Mouse (Mus musculus): ENCODE results near the gene Hnrnpl.

Gene Hnrnpl

DNA sequence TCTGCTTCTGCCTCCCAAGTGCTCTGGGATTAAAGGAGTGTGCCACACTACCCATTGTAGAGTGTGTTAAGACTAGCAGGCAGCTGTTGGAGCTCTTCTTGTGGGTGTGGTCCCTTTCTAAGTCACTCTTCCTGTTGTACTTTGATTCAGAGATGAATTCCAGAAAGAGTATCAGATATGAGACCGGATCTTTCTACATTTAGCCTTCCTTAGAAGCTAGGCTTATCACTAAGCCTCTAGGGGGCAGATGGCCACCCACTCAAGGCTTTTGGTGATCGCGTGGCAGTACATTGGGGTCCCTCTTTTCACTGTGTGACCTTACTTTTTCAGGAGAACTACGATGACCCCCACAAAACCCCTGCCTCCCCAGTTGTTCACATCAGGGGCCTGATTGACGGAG is 4.6 kb downstream of the Hnrnpl start:
- POLR2A ChIA-PET, result interaction anchor here (0.6 to 19.5 kb wide), 38 partner anchors 8 to 420 kb away, joined by 3 to 391 read pairs (median 4); partner anchors contain the start of genes Ech1 (in 3 of the 4), Mrps12 (in 2 of the 4), Sars2 (in 2 of the 4) and Eif3k (in 1 of the 4)
- CTCF ChIA-PET, result interaction anchor here in 2 of 4 experiments (0.8 to 1.0 kb wide), 3 partner anchors 11 to 54 kb away, joined by 3 read pairs; no protein-coding TSS in a partner anchor

DNA sequence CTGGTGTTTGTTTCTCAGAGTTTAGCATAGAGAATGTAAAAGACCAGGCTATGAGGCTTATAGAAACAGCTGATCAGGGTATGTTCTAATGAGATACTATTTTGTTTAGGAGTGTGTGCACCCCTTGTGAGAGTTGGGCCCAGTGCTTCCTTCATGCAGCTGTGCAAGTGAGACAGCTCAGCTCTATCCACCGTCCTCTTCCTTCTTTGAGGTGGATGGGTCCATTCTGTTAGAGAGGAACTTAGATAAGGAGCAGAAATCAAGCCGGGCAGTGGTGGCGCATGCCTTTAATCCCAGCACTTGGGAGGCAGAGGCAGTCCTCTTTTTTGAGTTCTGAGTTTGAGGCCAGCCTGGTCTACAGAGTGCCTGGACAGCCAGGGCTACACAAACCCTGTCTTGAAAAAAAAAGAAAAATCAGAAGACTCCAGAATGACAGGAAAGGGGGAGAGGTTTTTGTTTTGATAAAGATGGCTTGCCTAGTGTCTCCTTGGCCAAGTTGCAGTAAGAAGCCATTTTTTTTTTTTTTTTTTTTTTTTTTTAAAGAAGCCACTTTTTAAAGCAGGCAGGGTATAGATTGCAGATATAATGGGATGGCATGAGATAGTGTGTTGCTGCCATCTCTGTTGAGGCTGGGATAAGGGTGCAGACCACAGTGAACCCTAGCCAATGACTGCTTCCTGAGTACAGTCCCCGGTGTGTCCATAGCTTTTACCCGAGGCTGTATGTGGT is 6.1 kb downstream of the Hnrnpl start:
- ChIA-PET CTCF (interaction anchor here in 1 of 4 experiments (0.7 kb wide), 1 partner anchor 533 kb away, joined by 21 read pairs; no protein-coding TSS in a partner anchor), POLR2A (interaction anchor here in 3 of 4 experiments (0.5 to 19.5 kb wide), 12 partner anchors 6 to 81 kb away, joined by 3 to 391 read pairs (median 6); partner anchors contain the start of genes Ech1 (in 2 of the 3) and Lgals4 (in 1 of the 3))

DNA sequence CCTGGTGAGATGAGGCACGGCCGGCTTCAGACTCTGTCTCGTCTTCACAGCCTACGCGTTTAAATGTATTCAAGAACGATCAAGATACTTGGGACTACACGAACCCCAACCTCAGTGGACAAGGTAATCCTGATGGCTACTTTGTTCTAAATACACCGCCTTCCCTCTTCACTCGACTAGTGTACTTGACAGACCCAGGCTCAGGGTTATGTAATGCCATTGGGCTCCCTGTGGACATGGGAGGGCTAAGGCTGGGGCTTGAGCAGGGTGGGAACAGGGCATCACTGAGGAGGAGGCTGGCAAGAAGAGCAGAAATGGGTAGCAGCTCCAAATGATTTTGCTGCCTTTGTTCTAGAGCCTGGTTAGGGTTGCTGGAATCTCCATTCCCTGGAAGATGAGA is 6.9 kb downstream of the Hnrnpl start:
- CTCF ChIA-PET, result interaction anchor here in 2 of 4 experiments (0.7 to 1.5 kb wide), 3 partner anchors 19 to 532 kb away, joined by 3 to 21 read pairs (median 3); no protein-coding TSS in a partner anchor

DNA sequence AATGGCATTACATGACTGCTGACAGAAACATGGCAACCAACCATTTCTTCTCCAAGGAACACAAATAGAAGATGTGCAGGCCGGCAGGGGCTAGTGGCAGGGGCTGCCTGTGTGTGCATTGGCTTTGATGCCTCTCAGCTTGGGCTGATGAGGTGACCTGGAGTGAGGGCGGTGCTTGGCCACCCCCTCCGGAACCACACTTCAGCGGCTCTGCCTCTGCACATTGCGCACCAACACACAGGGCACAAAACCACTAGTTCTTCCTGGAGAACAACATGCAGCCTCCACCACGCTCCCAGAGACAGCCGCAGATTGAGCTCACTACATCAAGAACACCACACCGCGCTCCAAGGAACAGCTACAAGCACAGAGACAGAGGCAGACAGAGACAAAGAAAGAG is 7.9 kb downstream of the Hnrnpl start:
- CTCF ChIA-PET, result interaction anchor here in 2 of 4 experiments (0.5 to 1.5 kb wide), 3 partner anchors 11 to 443 kb away, joined by 3 read pairs; no protein-coding TSS in a partner anchor
- POLR2A ChIA-PET, result interaction anchor here (0.5 to 19.5 kb wide), 20 partner anchors 9 to 478 kb away, joined by 3 to 391 read pairs (median 4); partner anchors contain the start of genes Ech1 (in 3 of the 4), Lgals4 (in 1 of the 4), Mrps12 (in 1 of the 4) and Sars2 (in 1 of the 4)

More for the DNA sequence above, 6.9 kb downstream of the Hnrnpl start:
- POLR2A ChIA-PET, result interaction anchor here in 3 of 4 experiments (0.9 to 19.5 kb wide), 15 partner anchors 6 to 477 kb away, joined by 3 to 391 read pairs (median 4); partner anchors contain the start of genes Ech1 (in 2 of the 3), Lgals4 (in 1 of the 3) and Supt5 (in 1 of the 3)

DNA sequence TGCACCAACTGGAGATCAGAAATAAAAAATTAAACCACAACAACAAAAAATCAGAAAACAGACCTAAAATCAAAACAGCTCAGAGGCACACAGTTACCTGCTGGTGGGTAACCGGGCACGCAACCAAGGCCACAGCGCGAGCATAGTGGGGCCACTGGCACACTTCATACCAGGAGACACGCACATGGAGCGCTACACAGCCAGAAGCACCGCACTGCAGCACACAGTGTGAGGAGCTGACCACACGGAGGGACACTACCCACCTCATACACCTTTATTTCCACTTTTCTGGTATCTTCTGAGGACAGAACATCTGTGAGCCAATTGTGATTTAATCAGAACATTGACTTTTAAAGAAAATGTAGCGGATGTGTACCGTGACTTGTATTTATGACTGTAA is 8.6 kb downstream of the Hnrnpl start:
- ChIA-PET POLR2A (interaction anchor here (0.5 to 19.5 kb wide), 21 partner anchors 6 to 421 kb away, joined by 3 to 391 read pairs (median 4); partner anchors contain the start of genes Ech1 (in 2 of the 4), Hnrnpl (in 2 of the 4), Mrps12 (in 2 of the 4) and Sars2 (in 2 of the 4)), CTCF (interaction anchor here (0.5 to 1.5 kb wide), 5 partner anchors 21 to 471 kb away, joined by 3 to 6 read pairs (median 4); partner anchors contain the start of genes Eif3k (in 1 of the 4) and Map4k1 (in 1 of the 4))

- CTCF ChIA-PET, result interaction anchor here in 3 of 4 experiments (0.5 to 1.7 kb wide), 4 partner anchors 20 to 164 kb away, joined by 4 to 6 read pairs (median 4); partner anchors contain the start of genes Eif3k (in 1 of the 3) and Map4k1 (in 1 of the 3)
- POLR2A ChIA-PET, result interaction anchor here (0.6 to 19.5 kb wide), 25 partner anchors 7 to 420 kb away, joined by 3 to 391 read pairs (median 4); partner anchors contain the start of genes Hnrnpl (in 3 of the 4), Ech1 (in 2 of the 4), Sirt2 (in 2 of the 4) and Lgals4 (in 1 of the 4)
Measured at GRCm38 (mm10) chr7:28817524-28817923, 9.2 kb downstream of the Hnrnpl start.

GRCm38 (mm10) chr7:28817957-28818356 is 9.6 kb downstream of the Hnrnpl start:
- CTCF ChIA-PET, result interaction anchor here in 2 of 4 experiments (1.0 to 1.7 kb wide), 3 partner anchors 21 to 49 kb away, joined by 4 to 5 read pairs (median 4); no protein-coding TSS in a partner anchor
- POLR2A ChIA-PET, result interaction anchor here (0.7 to 19.5 kb wide), 25 partner anchors 8 to 77 kb away, joined by 3 to 391 read pairs (median 4); partner anchors contain the start of genes Hnrnpl (in 3 of the 4), Ech1 (in 2 of the 4), Mrps12 (in 2 of the 4) and Sars2 (in 2 of the 4)

DNA sequence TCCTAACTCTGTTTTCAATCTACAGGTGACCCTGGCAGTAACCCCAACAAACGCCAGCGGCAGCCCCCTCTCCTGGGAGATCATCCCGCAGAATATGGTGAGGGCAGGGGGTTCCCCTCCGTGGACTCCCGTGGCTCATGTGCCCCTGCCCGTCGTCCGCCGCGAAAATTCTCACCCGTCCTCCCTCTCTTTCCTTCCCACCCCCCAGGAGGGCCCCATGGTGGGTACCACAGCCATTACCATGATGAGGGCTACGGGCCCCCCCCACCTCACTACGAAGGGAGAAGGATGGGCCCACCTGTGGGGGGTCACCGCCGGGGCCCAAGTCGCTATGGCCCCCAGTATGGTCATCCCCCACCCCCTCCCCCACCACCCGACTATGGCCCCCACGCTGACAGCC is 10.1 kb downstream of the Hnrnpl start:
- ChIA-PET POLR2A (interaction anchor here (0.7 to 19.5 kb wide), 25 partner anchors 8 to 77 kb away, joined by 3 to 391 read pairs (median 4); partner anchors contain the start of genes Hnrnpl (in 3 of the 4), Mrps12 (in 2 of the 4), Sars2 (in 2 of the 4) and Capn12 (in 1 of the 4)), CTCF (interaction anchor here in 2 of 4 experiments (0.5 to 1.7 kb wide), 4 partner anchors 21 to 99 kb away, joined by 3 to 5 read pairs (median 4); no protein-coding TSS in a partner anchor)

DNA sequence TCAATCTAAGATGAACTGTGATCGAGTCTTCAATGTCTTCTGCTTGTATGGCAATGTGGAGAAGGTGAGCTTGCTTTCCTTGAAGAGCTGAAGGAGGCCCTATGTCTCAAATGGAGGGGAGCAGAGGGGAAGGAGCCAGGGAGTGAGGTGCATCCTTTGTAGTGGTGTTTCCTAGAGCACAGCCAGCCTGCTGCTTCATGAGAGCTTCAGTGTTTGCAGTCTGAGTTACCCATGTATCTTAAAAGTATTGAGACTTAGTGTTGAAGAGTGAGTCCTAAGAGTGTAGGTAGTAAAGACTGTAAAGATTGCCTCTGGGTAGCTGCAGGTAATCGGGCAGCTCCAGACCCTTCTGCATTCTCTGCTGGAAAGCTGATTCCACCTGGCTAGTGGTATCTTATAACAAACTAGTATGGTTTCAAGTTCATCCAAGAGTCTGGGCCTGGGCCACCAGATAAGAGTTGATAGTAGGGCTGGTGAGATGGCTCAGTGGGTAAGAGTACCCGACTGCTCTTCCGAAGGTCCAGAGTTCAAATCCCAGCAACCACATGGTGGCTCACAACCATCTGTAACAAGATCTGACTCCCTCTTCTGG is 10.6 kb downstream of the Hnrnpl start:
- CTCF ChIA-PET, result interaction anchor here in 2 of 4 experiments (0.5 to 1.7 kb wide), 2 partner anchors 22 to 98 kb away, joined by 3 to 5 read pairs; no protein-coding TSS in a partner anchor
- POLR2A ChIA-PET, result interaction anchor here (0.5 to 19.5 kb wide), 19 partner anchors 9 to 77 kb away, joined by 3 to 391 read pairs (median 7); partner anchors contain the start of genes Hnrnpl (in 3 of the 4), Capn12 (in 1 of the 4), Ech1 (in 1 of the 4) and Lgals4 (in 1 of the 4)

DNA sequence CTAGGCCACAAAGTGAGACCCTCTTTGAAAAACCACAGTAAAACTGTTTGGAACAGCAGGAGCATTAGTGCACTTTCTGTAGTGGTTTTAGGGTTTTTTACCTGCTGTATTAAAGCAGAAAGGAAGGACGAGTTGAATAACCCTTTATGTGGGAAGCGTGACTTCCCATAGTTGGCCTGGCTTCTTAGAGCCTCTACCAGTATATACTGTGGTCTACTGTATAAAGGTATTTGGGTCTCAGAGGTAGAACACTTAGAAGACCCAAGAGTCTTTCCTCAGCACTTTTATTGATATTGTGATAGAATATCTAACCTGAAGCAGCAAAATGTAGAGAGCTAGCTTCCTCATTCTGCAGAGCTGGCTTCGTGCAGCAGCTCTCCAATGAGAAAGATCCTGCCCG is 11.2 kb downstream of the Hnrnpl start:
- ChIA-PET CTCF (no interaction called here), POLR2A (interaction anchor here in 3 of 4 experiments (0.5 to 19.5 kb wide), 21 partner anchors 9 to 61 kb away, joined by 3 to 391 read pairs (median 6); partner anchors contain the start of genes Hnrnpl (in 3 of the 3), Capn12 (in 1 of the 3), Ech1 (in 1 of the 3) and Lgals4 (in 1 of the 3))

- CTCF ChIA-PET, result interaction anchor here in 2 of 4 experiments (0.6 to 1.6 kb wide), 3 partner anchors 10 to 23 kb away, joined by 3 to 7 read pairs (median 3); no protein-coding TSS in a partner anchor
Measured at GRCm38 (mm10) chr7:28820358-28821260, 12.3 kb downstream of the Hnrnpl start.

GRCm38 (mm10) chr7:28821261-28821831 is 13.0 kb downstream of the Hnrnpl start:
- CTCF ChIA-PET, result interaction anchor here in 2 of 4 experiments (0.6 to 1.6 kb wide), 3 partner anchors 11 to 23 kb away, joined by 3 to 7 read pairs (median 3); no protein-coding TSS in a partner anchor

More at GRCm38 (mm10) chr7:28820358-28821260, 12.3 kb downstream of the Hnrnpl start:
- POLR2A ChIA-PET, result interaction anchor here (0.8 to 19.5 kb wide), 29 partner anchors 8 to 70 kb away, joined by 3 to 391 read pairs (median 4); partner anchors contain the start of genes Hnrnpl (in 3 of the 4), Capn12 (in 1 of the 4), Ech1 (in 1 of the 4) and Lgals4 (in 1 of the 4)

DNA sequence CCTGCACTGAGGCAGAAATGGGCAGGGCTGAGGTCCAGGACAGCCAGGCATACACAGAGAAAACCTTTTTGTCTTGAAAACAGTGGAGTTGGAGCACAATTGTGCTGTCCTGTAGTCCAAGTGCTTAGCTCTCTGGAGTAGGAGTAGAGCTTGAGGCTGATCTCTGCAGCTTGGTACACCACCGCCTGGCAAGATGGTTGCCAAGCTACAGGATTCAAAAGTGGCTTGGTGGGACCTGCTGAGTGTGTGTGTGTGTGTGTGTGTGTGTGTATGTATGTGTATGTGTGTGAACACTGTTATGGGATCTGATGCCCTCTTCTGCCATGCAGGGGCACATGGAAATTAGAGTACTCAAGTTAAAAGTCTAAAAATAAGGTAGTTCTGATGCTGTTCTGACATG is 14.2 kb downstream of the Hnrnpl start:
- CTCF ChIA-PET, result no interaction called here
- POLR2A ChIA-PET, result interaction anchor here (0.6 to 19.5 kb wide), 17 partner anchors 8 to 524 kb away, joined by 3 to 391 read pairs (median 5); partner anchors contain the start of genes Hnrnpl (in 3 of the 4), Ech1 (in 1 of the 4), Eif3k (in 1 of the 4) and Lgals4 (in 1 of the 4)

More at GRCm38 (mm10) chr7:28821261-28821831, 13.0 kb downstream of the Hnrnpl start:
- POLR2A ChIA-PET, result interaction anchor here (0.8 to 19.5 kb wide), 23 partner anchors 9 to 69 kb away, joined by 3 to 391 read pairs (median 4); partner anchors contain the start of genes Hnrnpl (in 3 of the 4), Ech1 (in 1 of the 4), Lgals4 (in 1 of the 4) and Sirt2 (in 1 of the 4)

DNA sequence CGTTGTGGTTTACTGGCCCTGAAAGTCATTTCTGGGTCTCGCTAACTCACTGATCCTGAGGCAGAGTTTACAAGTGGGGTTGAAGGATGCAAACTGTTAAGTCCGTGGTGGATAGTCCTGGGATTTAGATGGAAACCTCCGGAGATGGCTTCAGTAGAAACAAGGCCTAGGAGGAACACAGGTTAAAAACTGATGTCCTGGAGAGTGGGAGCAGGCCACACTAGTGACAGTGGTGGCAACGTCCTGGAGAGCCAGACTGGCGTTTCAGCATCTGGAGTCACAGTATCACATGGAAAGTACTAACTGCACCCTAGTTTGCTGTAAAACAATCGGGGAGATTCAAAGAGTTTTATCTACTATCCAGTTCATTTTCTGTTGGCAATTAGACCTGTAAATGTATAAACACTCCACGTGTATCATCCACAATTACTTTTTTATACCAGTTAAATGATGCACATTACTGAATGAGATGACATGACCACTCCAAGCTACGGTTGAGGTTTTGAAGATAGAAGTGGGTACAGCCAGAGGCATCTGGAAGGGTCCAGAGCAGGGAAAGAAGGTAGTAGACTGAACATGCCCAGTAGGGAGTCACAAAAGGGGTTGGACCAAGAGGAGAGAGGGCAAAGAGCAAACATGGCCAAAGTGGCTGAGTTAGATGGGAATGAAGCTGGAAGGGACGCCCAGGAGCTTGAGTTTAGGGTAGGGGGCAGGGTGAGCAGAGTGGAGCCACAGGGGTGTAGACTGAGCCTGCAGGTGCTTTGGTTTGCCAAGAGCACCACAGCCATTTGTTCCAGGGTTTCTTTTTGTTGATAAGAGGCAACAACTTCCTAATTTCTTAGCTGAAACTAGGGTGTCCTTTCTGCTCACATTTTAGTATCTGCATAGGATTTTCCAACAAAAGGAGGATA is 14.9 kb downstream of the Hnrnpl start:
- CTCF ChIA-PET, result interaction anchor here (0.6 to 1.0 kb wide), 6 partner anchors 10 to 1374 kb away, joined by 3 to 16 read pairs (median 3); no protein-coding TSS in a partner anchor

More for the DNA sequence above, 14.9 kb downstream of the Hnrnpl start:
- POLR2A ChIA-PET, result interaction anchor here (0.6 to 19.5 kb wide), 26 partner anchors 8 to 467 kb away, joined by 3 to 391 read pairs (median 4); partner anchors contain the start of genes Hnrnpl (in 3 of the 4), Sirt2 (in 2 of the 4), Ech1 (in 1 of the 4) and Eif3k (in 1 of the 4)

All from embryonic stem cell, embryonic (primary cell).